In genomic region chr14:28409796-28410347, GRCm38 (mm10) we compare ENCODE assay signal across 23 mouse cellular contexts.
A peak's percentile ranks its signal among the peaks of the same experiment; 100 is the strongest.
DNase-seq lines count a peak whose midpoint lies in the region; ATAC-seq and TF ChIP-seq lines count a peak whose summit lies in the region.
"Had no signal": no experiment of that assay in that cellular context is flagged by ENCODE, and none has a peak within 500 bp of the region (broad histone marks: within the 10 kb centered on the region; RNA-seq: fewer than 3 reads in every experiment).

No protein-coding gene starts in this region.

- H3K4me1 ChIP-seq in embryonic facial prominence, embryonic 13.5 days: peaks cover 46% of the 10 kb centered on the region
- peaks cover 26% of the 10 kb centered on the region for H3K4me1 ChIP-seq in embryonic facial prominence, embryonic 10.5 days
- H3K4me1 ChIP-seq in kidney, embryonic 14.5 days (ENCODE audit: control insufficient read depth, insufficient read depth, low read length): peaks cover 5% of the 10 kb centered on the region; the same call in 1 of the 2 replicates
- peaks cover 14% of the 10 kb centered on the region for H3K4me1 ChIP-seq in stomach, embryonic 14.5 days (ENCODE audit: control insufficient read depth, insufficient read depth, low read length)
- no peaks in the 10 kb centered on the region for H3K4me1 ChIP-seq in stomach, postnatal 0 days (replicated peaks; ENCODE audit: control insufficient read depth, insufficient read depth)
- peaks cover 10% of the 10 kb centered on the region; the same call in 1 of the 2 replicates for H3K4me1 ChIP-seq in stomach, embryonic 16.5 days (ENCODE audit: control insufficient read depth, insufficient read depth, low read length)
- H3K4me1 ChIP-seq: liver, embryonic 12.5 days had no signal

- no peak overlapping the region for H3K4me3 ChIP-seq in embryonic facial prominence, embryonic 13.5 days
- no peak overlapping the region for H3K4me3 ChIP-seq in embryonic facial prominence, embryonic 10.5 days
- no peak overlapping the region for H3K4me3 ChIP-seq in kidney, embryonic 14.5 days (ENCODE audit: low read length)
- H3K4me3 ChIP-seq in stomach, embryonic 14.5 days (ENCODE audit: low read depth, low read length): no peak overlapping the region
- no peak overlapping the region for H3K4me3 ChIP-seq in stomach, postnatal 0 days (ENCODE audit: low read depth, low read length)
- H3K4me3 ChIP-seq in stomach, embryonic 16.5 days (replicated peaks; ENCODE audit: low read length): no peak overlapping the region
- H3K4me3 ChIP-seq: forebrain, embryonic 10.5 days; gastrocnemius, adult 2 months; heart, embryonic 15.5 days; limb, embryonic 12.5 days; liver, embryonic 12.5 days; midbrain, embryonic 12.5 days had no signal

- TF ChIP-seq CTCF in stomach, postnatal 0 days (IDR thresholded peaks at IDR 0.05; ENCODE audit: low read depth): no peak

- 65% methylated on average over 4 of the region's 4 CpGs for WGBS in embryonic facial prominence, embryonic 13.5 days
- WGBS in embryonic facial prominence, embryonic 10.5 days: 88% methylated on average over 4 of the region's 4 CpGs
- WGBS in kidney, embryonic 14.5 days: 87% methylated on average over 4 of the region's 4 CpGs
- WGBS in stomach, embryonic 14.5 days: 67% methylated on average over 4 of the region's 4 CpGs
- WGBS in stomach, postnatal 0 days: 75% methylated on average over 4 of the region's 4 CpGs
- 72% methylated on average over 4 of the region's 4 CpGs for WGBS in stomach, embryonic 16.5 days

- no peak for TF ChIP-seq EP300 in stomach, postnatal 0 days (optimal IDR thresholded peaks at IDR 0.05)

- no peak for ATAC-seq in embryonic facial prominence, embryonic 13.5 days (ENCODE audit: insufficient number of reproducible peaks, insufficient read depth, low FRiP score, low TSS enrichment, low read depth)
- no peak for ATAC-seq in kidney, embryonic 14.5 days (ENCODE audit: low FRiP score, low TSS enrichment)
- ATAC-seq in stomach, embryonic 14.5 days (ENCODE audit: insufficient number of reproducible peaks, insufficient read depth, low FRiP score, low read depth): no peak
- no peak for ATAC-seq in stomach, postnatal 0 days (ENCODE audit: low FRiP score, low TSS enrichment)
- no peak for ATAC-seq in stomach, embryonic 16.5 days (ENCODE audit: insufficient read depth, low FRiP score)
- ATAC-seq: CD4-positive, CD25-positive, alpha-beta regulatory T cell, adult 4 months; liver, embryonic 12.5 days had no signal

- no peak for DNase-seq in embryonic facial prominence, embryonic 10.5 days (ENCODE audit: low spot score)
- peak; percentile 5 for DNase-seq in kidney, postnatal 10 days
- DNase-seq in stomach, postnatal 0 days (ENCODE audit: low spot score): no peak
- DNase-seq in testis, postnatal 14 days (ENCODE audit: low spot score): no peak
- DNase-seq: cerebellum, adult 18-20 months; cerebellum, postnatal 36 days; gastrocnemius, adult 2 months; heart, postnatal 4 days; kidney, adult 18-20 months; retina, postnatal 1 day; right cerebral cortex, postnatal 4 days; thymus, postnatal 36 days had no signal

- H3K4me2 ChIP-seq in embryonic facial prominence, embryonic 13.5 days: no peak overlapping the region
- H3K4me2 ChIP-seq in kidney, embryonic 14.5 days (replicated peaks; ENCODE audit: low read depth, low read length): no peak overlapping the region
- H3K4me2 ChIP-seq in stomach, embryonic 14.5 days (replicated peaks; ENCODE audit: low read depth, low read length): no peak overlapping the region
- no peak overlapping the region for H3K4me2 ChIP-seq in stomach, postnatal 0 days (replicated peaks; ENCODE audit: low read depth)
- no peak overlapping the region for H3K4me2 ChIP-seq in stomach, embryonic 16.5 days (ENCODE audit: low read depth, low read length)
- H3K4me2 ChIP-seq: heart, embryonic 15.5 days; limb, embryonic 12.5 days; liver, embryonic 12.5 days; midbrain, embryonic 12.5 days had no signal

- H3K27ac ChIP-seq in embryonic facial prominence, embryonic 13.5 days: 0 out of 2 replicates have a peak overlapping the region, but pooled peaks have one; percentile 48
- H3K27ac ChIP-seq in embryonic facial prominence, embryonic 10.5 days (replicated peaks): no peak overlapping the region
- no peak overlapping the region for H3K27ac ChIP-seq in kidney, embryonic 14.5 days (ENCODE audit: low read depth, low read length)
- peak overlapping the region; percentile 70; the same call in 1 of the 2 replicates for H3K27ac ChIP-seq in stomach, embryonic 14.5 days (ENCODE audit: low read length)
- H3K27ac ChIP-seq in stomach, postnatal 0 days (replicated peaks): no peak overlapping the region
- peak overlapping the region; percentile 28; the same call in 1 of the 2 replicates for H3K27ac ChIP-seq in stomach, embryonic 16.5 days (ENCODE audit: low read length)
- H3K27ac ChIP-seq: forebrain, embryonic 10.5 days; gastrocnemius, adult 2 months; heart, embryonic 15.5 days; kidney, postnatal 0 days; liver, embryonic 12.5 days; midbrain, embryonic 12.5 days had no signal

- no peaks in the 10 kb centered on the region for H3K36me3 ChIP-seq in embryonic facial prominence, embryonic 13.5 days
- no peaks in the 10 kb centered on the region for H3K36me3 ChIP-seq in embryonic facial prominence, embryonic 10.5 days (replicated peaks)
- no peaks in the 10 kb centered on the region for H3K36me3 ChIP-seq in kidney, embryonic 14.5 days (ENCODE audit: control insufficient read depth, insufficient read depth, low read length)
- H3K36me3 ChIP-seq in stomach, embryonic 14.5 days (ENCODE audit: control insufficient read depth, insufficient read depth, low read length): no peaks in the 10 kb centered on the region
- no peaks in the 10 kb centered on the region for H3K36me3 ChIP-seq in stomach, postnatal 0 days (ENCODE audit: control insufficient read depth, insufficient read depth, low read length)
- H3K36me3 ChIP-seq in stomach, embryonic 16.5 days (ENCODE audit: control insufficient read depth, insufficient read depth, low read length): no peaks in the 10 kb centered on the region
- H3K36me3 ChIP-seq: forebrain, embryonic 10.5 days; heart, embryonic 15.5 days; limb, embryonic 12.5 days; liver, embryonic 12.5 days; midbrain, embryonic 12.5 days had no signal

- H3K9ac ChIP-seq in embryonic facial prominence, embryonic 13.5 days: no peak overlapping the region
- no peak overlapping the region for H3K9ac ChIP-seq in kidney, embryonic 14.5 days (ENCODE audit: low read depth, low read length)
- H3K9ac ChIP-seq in stomach, embryonic 14.5 days (replicated peaks; ENCODE audit: low read depth, low read length): no peak overlapping the region
- no peak overlapping the region for H3K9ac ChIP-seq in stomach, postnatal 0 days (ENCODE audit: low read length)
- no peak overlapping the region for H3K9ac ChIP-seq in stomach, embryonic 16.5 days (ENCODE audit: low read length)
- H3K9ac ChIP-seq: heart, embryonic 15.5 days; limb, embryonic 12.5 days; liver, embryonic 12.5 days; midbrain, embryonic 12.5 days had no signal

- no peaks in the 10 kb centered on the region for H3K9me3 ChIP-seq in embryonic facial prominence, embryonic 13.5 days
- no peaks in the 10 kb centered on the region for H3K9me3 ChIP-seq in embryonic facial prominence, embryonic 10.5 days
- no peaks in the 10 kb centered on the region for H3K9me3 ChIP-seq in kidney, embryonic 14.5 days (ENCODE audit: control insufficient read depth, low read length)
- no peaks in the 10 kb centered on the region for H3K9me3 ChIP-seq in stomach, embryonic 14.5 days (ENCODE audit: control insufficient read depth, low read depth, low read length)
- H3K9me3 ChIP-seq in stomach, postnatal 0 days (ENCODE audit: control insufficient read depth, low read length): no peaks in the 10 kb centered on the region
- H3K9me3 ChIP-seq in stomach, embryonic 16.5 days (replicated peaks; ENCODE audit: control insufficient read depth, low read length): no peaks in the 10 kb centered on the region
- H3K9me3 ChIP-seq: forebrain, embryonic 10.5 days; heart, embryonic 15.5 days; limb, embryonic 12.5 days; liver, embryonic 12.5 days; midbrain, embryonic 12.5 days had no signal

- no peaks in the 10 kb centered on the region for H3K27me3 ChIP-seq in embryonic facial prominence, embryonic 13.5 days
- H3K27me3 ChIP-seq in embryonic facial prominence, embryonic 10.5 days (replicated peaks; ENCODE audit: low read depth, poor library complexity, severe bottlenecking): no peaks in the 10 kb centered on the region
- no peaks in the 10 kb centered on the region for H3K27me3 ChIP-seq in kidney, embryonic 14.5 days (ENCODE audit: control insufficient read depth, insufficient read depth, low read length)
- no peaks in the 10 kb centered on the region for H3K27me3 ChIP-seq in stomach, embryonic 14.5 days (ENCODE audit: control insufficient read depth, insufficient read depth, low read length)
- H3K27me3 ChIP-seq in stomach, postnatal 0 days (ENCODE audit: control insufficient read depth, insufficient read depth, low read length): no peaks in the 10 kb centered on the region
- no peaks in the 10 kb centered on the region for H3K27me3 ChIP-seq in stomach, embryonic 16.5 days (ENCODE audit: control insufficient read depth, insufficient read depth, low read length)
- H3K27me3 ChIP-seq: heart, embryonic 15.5 days; limb, embryonic 12.5 days; liver, embryonic 12.5 days had no signal

Comparison
In these comparisons a context has a peak if more than half of its experiments do, and no peak if none do; other contexts are left out.
1. H3K27ac ChIP-seq: peak in embryonic facial prominence, embryonic 13.5 days (single experiment), stomach, embryonic 14.5 days (single experiment) and stomach, embryonic 16.5 days (single experiment); none in embryonic facial prominence, embryonic 10.5 days (single experiment), kidney, embryonic 14.5 days (single experiment) and stomach, postnatal 0 days (single experiment).